Mouse (Mus musculus): ENCODE results near the gene Maml3.

- no peak for TF ChIP-seq MAX (IDR thresholded peaks at IDR 0.05)
- no peak for TF ChIP-seq MYOG (IDR thresholded peaks at IDR 0.05; ENCODE audit: control insufficient read depth, extremely low read depth, insufficient read length)
- no peak for TF ChIP-seq FOSL1 (IDR thresholded peaks at IDR 0.05; ENCODE audit: insufficient read depth, low read length, poor library complexity, severe bottlenecking)
- TF ChIP-seq CTCF (IDR thresholded peaks at IDR 0.05; ENCODE audit: control insufficient read depth, insufficient read depth, insufficient read length), result no peak
- no peak for TF ChIP-seq USF1 (IDR thresholded peaks at IDR 0.05; ENCODE audit: low read depth)
Observed at GRCm38 (mm10) chr3:51825530-51825929, 279.3 kb downstream of the Maml3 start.

Measured in C2C12 (cell line).